Mouse (Mus musculus): ENCODE data around the gene Rps27a.
"Not testable (repeated sequence)": the region's sequence is repeated elsewhere in the genome, so short reads cannot be mapped to it uniquely, and the experiment has no call there.

Rps27a gene

GRCm38 (mm10) chr11:29547752-29548503, at the start of gene Rps27a, which contains the start of gene Clhc1:
TSS of gene Rps27a (minus strand) at chr11:29548109.
TSS of gene Clhc1 (plus strand) at chr11:29547950.
- peak; percentile 90 to 92 for DNase-seq

- no peak for DNase-seq
These were observed 49.2 kb upstream of the Rps27a start for GRCm38 (mm10) chr11:29597159-29597558.

- no peak for DNase-seq
These were observed 47.3 kb upstream of the Rps27a start for GRCm38 (mm10) chr11:29595217-29595616.

- DNase-seq = peak in 1 of 2 experiments; percentile 5
These were observed 31.7 kb upstream of the Rps27a start for GRCm38 (mm10) chr11:29579610-29580009.

DNA sequence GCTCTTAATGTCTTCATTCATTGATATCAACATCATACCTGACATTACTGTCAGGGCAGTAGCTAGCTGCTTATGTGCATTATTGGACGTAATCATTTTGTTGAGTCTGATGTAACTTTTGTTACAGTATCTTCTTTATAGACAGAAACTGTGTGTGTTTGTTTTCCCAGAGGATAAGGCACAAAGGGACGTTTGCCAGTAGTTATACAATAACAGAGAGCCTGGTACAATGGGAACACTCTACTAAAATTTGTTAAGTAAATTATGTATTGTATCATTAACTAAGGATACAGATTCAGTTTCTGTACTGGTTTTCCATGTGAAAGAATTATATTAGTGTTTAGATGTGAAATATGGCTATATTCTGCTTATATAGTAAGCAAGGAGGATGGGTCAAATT, 24.7 kb upstream of the Rps27a start:
- no peak for DNase-seq

GRCm38 (mm10) chr11:29571536-29571935, 23.6 kb upstream of the Rps27a start:
- no peak for DNase-seq

DNA sequence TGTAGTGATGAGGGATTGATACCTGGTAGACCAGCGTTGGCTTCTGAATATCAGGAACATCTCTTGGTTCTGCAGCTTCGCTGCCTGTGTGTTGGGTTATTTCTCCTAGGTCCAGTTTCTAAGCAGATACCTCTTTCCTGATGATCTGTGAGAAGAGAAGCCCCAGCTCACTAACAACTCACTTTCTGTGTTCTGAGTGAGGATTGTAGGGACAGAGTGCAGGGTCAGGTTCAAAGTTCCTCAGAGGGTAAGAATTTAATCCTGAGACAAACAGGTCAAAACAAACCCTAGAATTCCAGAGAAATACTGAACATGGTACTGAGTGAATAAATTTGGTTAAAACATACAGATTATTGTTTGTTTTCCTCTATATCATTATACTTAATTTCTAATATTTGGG, 15.5 kb upstream of the Rps27a start:
- DNase-seq = no peak

DNA sequence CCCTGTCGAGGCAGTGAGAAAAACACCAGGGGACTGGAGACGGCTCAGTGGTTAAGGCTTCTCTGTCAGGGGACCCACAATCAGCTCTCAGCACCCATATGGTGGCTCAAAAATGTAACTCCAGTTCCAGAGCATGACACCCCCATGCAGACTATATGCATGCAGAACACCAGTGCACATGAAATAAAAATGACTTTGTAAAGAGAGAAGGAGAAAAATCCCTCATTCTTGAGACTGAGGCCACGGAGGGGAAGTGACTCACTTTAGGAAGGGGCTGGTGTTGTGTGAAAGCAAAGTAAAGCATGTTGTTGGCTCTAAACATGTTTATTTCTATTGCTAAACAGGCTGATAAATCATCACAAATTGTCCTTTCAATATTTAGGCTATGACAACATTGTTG, 13.1 kb upstream of the Rps27a start:
- no peak for DNase-seq

DNA sequence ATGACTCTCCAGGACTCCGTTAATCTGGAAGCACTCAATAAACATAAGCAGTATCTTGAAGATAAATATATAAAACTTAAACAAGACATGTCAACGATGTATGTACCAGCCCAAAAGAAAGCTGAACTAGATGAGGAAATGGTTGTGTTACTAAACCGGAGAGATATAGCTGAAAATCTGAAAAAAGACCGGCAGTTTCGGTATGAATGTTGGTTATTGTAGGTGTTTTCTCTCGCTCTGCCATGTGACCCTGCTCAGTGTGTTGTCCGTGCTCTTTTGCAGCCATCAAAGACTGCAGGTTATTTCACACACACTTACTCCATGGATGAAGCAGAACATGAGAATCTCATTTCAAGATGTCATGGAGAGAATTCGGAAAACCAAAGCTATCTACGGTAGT, 12.5 kb upstream of the Rps27a start:
- DNase-seq = no peak

DNA sequence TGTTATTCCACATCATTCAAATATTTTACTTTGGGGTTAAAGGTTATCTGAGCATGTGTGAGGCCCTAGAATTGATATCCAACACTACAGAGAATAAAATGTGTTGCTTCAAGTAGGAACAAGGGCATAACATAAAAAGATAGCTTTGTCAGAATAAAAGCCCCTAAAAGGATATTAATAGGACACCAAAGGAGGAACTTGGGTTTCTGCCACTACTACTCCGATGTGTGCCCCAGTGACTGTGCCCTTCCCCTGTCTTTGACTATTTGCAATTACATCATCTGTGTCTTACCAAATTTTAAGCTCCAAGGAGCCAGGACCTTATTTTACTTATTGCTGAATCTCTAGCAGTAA, 1.5 kb upstream of the Rps27a start:
- no peak for DNase-seq

GRCm38 (mm10) chr11:29548504-29549424, 855 bp upstream of the Rps27a start:
- DNase-seq = no peak

GRCm38 (mm10) chr11:29547249-29547751, 609 bp downstream of the Rps27a start:
- no peak for DNase-seq

DNA sequence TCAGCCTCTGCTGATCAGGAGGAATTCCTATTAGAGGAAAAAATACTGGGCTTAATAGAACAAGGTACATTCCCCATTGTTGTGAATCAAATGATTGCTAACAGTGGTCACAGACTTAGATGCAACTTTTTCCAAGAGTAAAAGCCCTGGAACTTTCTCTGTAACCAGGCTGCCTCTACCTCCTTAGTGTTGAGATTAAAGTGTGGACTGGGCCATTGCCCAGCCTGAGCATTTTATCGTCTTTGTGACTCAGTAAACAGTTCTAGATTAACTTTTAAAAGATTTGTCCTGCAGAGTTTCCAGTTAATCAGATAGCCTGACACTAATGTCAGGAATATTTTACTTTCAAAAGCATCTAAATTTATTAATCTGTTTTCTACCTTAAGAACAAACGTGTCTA, 1.1 kb downstream of the Rps27a start:
- DNase-seq = no peak

GRCm38 (mm10) chr11:29546297-29546696, 1.6 kb downstream of the Rps27a start:
- not testable (repeated sequence) for DNase-seq

GRCm38 (mm10) chr11:29545150-29545752, 2.7 kb downstream of the Rps27a start:
- not testable (repeated sequence) for DNase-seq

GRCm38 (mm10) chr11:29544225-29544945, 3.5 kb downstream of the Rps27a start:
- no peak for DNase-seq

GRCm38 (mm10) chr11:29538201-29538600, 9.7 kb downstream of the Rps27a start:
- no peak for DNase-seq

DNA sequence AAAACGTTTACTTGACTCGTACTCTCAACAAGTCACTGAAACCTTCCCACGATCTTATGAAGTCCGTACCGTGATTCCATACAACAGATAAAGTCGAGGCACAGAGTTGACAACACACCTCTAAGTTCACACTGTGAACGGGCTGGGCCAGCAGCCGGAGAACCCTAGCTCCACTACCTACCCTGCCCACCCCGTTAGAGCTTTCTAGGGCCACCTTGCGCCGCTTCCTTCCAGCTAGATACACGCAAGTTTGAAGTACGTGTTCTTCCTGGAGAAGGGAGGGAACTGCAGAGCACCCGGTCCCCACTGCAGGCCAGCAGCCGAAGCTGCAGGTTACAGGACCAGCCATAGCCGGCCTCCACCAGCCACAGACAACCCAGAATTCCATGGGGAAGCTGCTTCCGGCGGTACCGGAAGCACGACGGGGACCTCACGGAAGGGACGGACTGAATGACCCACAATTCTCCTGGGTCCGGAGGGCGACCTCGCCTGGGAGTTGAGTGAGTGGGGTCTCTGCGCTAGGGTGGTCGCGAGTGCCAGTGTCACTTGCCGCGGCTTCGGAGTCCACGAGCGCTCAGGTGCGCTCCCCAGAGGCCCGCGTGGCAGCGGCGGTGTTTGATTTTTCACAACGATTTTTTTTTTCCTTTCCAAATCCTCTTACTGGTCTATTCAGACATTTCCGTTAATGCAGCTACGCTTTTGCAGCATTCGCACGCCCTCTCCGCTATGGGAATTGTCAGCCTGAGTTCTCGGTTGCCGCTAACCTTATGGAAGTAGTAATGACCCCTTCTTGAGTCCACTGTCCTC, 21.7 kb downstream of the Rps27a start, which contains the start of gene Mtif2:
TSS of gene Mtif2 (plus strand) at position 421 of the 807 bp plus-strand sequence.
- peak; percentile 65 to 74 for DNase-seq

- DNase-seq = peak; percentile 93 to 95
These were observed 33.1 kb downstream of the Rps27a start, which contains the start of gene Prorsd1 for GRCm38 (mm10) chr11:29514682-29515412. TSS of gene Prorsd1 (minus strand) at chr11:29515033.

GRCm38 (mm10) chr11:29514325-29514681, 33.6 kb downstream of the Rps27a start:
- DNase-seq = no peak

All from lung, adult 18-20 months (tissue).